Mouse (Mus musculus): ENCODE results near the gene Kdm1a.

The Kdm1a gene

GRCm38 (mm10) chr4:136521898-136522297 lies 80.6 kb downstream of the Kdm1a start:
- no peak for DNase-seq

GRCm38 (mm10) chr4:136519866-136520265 lies 82.7 kb downstream of the Kdm1a start:
- DNase-seq = no peak

- DNase-seq = no peak
Measured at GRCm38 (mm10) chr4:136518576-136518975, 83.9 kb downstream of the Kdm1a start.

GRCm38 (mm10) chr4:136518141-136518540 lies 84.4 kb downstream of the Kdm1a start:
- DNase-seq = no peak

GRCm38 (mm10) chr4:136512905-136513304 lies 89.6 kb downstream of the Kdm1a start:
- DNase-seq = peak in 1 of 2 experiments; percentile 2

GRCm38 (mm10) chr4:136511708-136512107 lies 90.8 kb downstream of the Kdm1a start:
- no peak for DNase-seq

GRCm38 (mm10) chr4:136509857-136510256 lies 92.7 kb downstream of the Kdm1a start:
- DNase-seq = peak; percentile 20 to 21

GRCm38 (mm10) chr4:136505426-136506215 lies 96.9 kb downstream of the Kdm1a start:
- no peak for DNase-seq

Measured in cerebellum, postnatal 10 days (tissue).